Mouse (Mus musculus): ENCODE results near the gene Lrba. TPM values are rescaled to one million over a fixed set of nuclear protein-coding genes. Genes with fewer than 3 reads are reported as not detected.

Lrba gene
- polyA plus RNA-seq, 1 experiment from 2014 or later, result 11.4 TPM

DNA sequence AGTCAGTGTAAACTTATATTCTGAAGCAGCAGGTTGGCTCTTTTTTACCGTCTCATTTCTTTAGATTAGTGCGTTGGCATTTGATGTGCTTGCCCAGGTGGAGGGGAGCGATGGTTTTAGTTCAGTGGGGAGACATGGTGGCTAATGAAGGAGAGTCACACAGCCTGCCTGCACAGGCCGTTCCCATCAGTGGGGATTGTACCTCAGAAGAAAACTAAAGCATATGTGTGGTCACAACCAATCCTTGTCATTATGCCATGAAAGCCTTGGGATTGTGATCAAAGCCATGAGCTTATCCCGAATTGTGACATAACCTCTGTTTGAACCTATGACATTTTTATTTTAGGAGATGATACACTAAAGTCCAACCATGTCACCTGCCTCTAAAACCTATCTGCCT lies 434.8 kb downstream of the Lrba start:
- Histone ChIP-seq H3K27ac (no peak overlapping the region), H3K9ac (no peak overlapping the region), H3K4me2 (replicated peaks) (no peak overlapping the region), H3K4me1 (replicated peaks; ENCODE audit: control insufficient read depth, insufficient read depth, low read length) (no peaks in the 10 kb centered on the region), H3K27me3 (ENCODE audit: control insufficient read depth, insufficient read depth, low read length) (no peaks in the 10 kb centered on the region), H3K4me3 (replicated peaks; ENCODE audit: low read length) (no peak overlapping the region), H3K9me3 (ENCODE audit: control insufficient read depth, low read length) (no peaks in the 10 kb centered on the region), H3K36me3 (replicated peaks; ENCODE audit: control insufficient read depth, insufficient read depth) (no peaks in the 10 kb centered on the region)
- 86% methylated on average over 5 of the region's 5 CpGs for WGBS
- ATAC-seq (ENCODE audit: low FRiP score), result no peak
- no peak for DNase-seq (ENCODE audit: low spot score)

DNA sequence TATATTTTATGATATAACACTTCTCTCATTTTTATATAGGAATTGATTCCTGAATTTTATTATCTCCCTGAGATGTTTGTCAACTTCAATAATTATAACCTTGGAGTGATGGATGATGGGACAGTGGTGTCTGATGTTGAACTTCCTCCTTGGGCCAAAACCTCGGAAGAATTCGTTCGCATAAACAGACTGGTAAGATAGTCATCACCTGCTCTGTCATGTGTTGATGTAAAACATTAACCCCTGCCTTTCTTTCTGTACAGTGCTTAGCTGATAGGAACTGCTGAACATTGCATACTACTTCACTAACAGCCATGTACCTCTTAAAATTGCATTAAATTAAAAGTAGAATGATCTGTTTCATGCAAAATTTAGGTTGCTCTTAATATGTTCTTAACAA lies 439.9 kb downstream of the Lrba start:
- Histone ChIP-seq H3K9ac (no peak overlapping the region), H3K4me3 (replicated peaks; ENCODE audit: low read length) (no peak overlapping the region), H3K27me3 (ENCODE audit: control insufficient read depth, insufficient read depth, low read length) (no peaks in the 10 kb centered on the region), H3K4me1 (replicated peaks; ENCODE audit: control insufficient read depth, insufficient read depth, low read length) (no peaks in the 10 kb centered on the region), H3K36me3 (replicated peaks; ENCODE audit: control insufficient read depth, insufficient read depth) (no peaks in the 10 kb centered on the region), H3K4me2 (replicated peaks) (no peak overlapping the region), H3K27ac (no peak overlapping the region), H3K9me3 (ENCODE audit: control insufficient read depth, low read length) (no peaks in the 10 kb centered on the region)
- WGBS, result 42% methylated on average over 3 of the region's 3 CpGs
- ATAC-seq (ENCODE audit: low FRiP score) (no peak), DNase-seq (ENCODE audit: low spot score) (no peak)

DNA sequence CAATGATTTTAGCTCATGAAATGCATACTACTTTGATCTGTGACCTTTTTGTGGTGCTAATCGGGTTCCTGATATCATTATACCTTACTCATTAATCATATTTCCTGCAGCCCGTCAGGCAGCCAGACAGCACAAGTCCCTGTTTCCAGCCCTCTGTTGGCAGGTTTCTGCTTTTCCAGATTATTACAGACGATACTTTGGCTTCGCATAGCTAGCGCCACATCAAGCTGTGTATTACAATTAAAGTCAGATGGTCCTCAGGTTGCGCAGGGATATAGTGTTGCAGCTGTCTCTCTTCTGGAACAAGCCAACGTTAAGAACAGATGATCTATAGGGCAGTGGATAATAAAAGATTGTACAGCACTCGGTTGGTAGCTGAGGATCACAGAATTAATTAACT lies 443.7 kb downstream of the Lrba start:
- no peaks in the 10 kb centered on the region for H3K27me3 ChIP-seq (ENCODE audit: control insufficient read depth, insufficient read depth, low read length)
- H3K27ac ChIP-seq, result peak overlapping the region; percentile 54; the same call in 1 of the 2 replicates

DNA sequence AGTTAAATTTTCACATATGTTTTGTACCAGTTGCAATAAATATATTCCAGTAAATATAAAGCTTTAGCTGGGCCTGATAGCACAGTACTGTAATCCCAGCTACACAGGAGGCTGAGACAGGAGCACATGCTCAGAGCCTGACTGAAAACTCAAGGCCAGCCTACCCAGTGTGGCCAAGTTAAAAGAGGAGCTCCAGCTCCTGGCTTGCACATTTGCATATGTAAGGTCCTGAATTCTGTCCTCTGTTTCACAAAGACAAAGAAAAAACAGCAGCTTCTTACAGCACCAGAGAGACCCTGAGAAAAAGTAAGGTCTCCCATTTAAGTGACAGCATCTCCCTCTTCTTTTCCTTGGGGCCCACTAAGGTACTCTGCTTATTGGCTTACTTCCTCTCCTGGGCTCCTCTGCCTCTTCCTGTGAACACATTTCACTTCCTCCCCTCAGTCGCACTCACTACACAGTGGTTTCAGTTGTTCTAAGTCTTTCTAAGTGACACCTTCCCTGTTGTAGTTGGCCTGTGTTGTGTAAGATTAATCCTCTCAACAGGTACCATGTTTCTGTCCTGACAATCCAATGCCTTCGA lies 453.2 kb downstream of the Lrba start:
- 54% methylated on average over 2 of the region's 2 CpGs for WGBS
- H3K4me2 ChIP-seq (replicated peaks), result no peak overlapping the region
- no peak overlapping the region for H3K9ac ChIP-seq
- ATAC-seq (ENCODE audit: low FRiP score), result no peak
- H3K9me3 ChIP-seq (ENCODE audit: control insufficient read depth, low read length), result no peaks in the 10 kb centered on the region
- no peaks in the 10 kb centered on the region for H3K27me3 ChIP-seq (ENCODE audit: control insufficient read depth, insufficient read depth, low read length)
- no peaks in the 10 kb centered on the region for H3K36me3 ChIP-seq (replicated peaks; ENCODE audit: control insufficient read depth, insufficient read depth)
- no peak overlapping the region for H3K4me3 ChIP-seq (replicated peaks; ENCODE audit: low read length)
- no peak for DNase-seq (ENCODE audit: low spot score)
- H3K4me1 ChIP-seq (replicated peaks; ENCODE audit: control insufficient read depth, insufficient read depth, low read length), result no peaks in the 10 kb centered on the region
- H3K27ac ChIP-seq, result no peak overlapping the region

More for the DNA sequence above, 443.7 kb downstream of the Lrba start:
- Histone ChIP-seq H3K9ac (no peak overlapping the region), H3K9me3 (ENCODE audit: control insufficient read depth, low read length) (no peaks in the 10 kb centered on the region), H3K4me3 (replicated peaks; ENCODE audit: low read length) (no peak overlapping the region), H3K4me1 (replicated peaks; ENCODE audit: control insufficient read depth, insufficient read depth, low read length) (no peaks in the 10 kb centered on the region), H3K36me3 (replicated peaks; ENCODE audit: control insufficient read depth, insufficient read depth) (no peaks in the 10 kb centered on the region), H3K4me2 (replicated peaks) (no peak overlapping the region)
- DNase-seq (ENCODE audit: low spot score) (peak; percentile 48), ATAC-seq (ENCODE audit: low FRiP score) (peak; percentile 55; the same call in 1 of the 2 replicates)
- WGBS, result 33% methylated on average over 8 of the region's 8 CpGs

GRCm38 (mm10) chr3:86687571-86688209 lies 463.2 kb downstream of the Lrba start:
- Histone ChIP-seq H3K4me2 (replicated peaks) (0 out of 2 replicates have a peak overlapping the region, but pooled peaks have one; percentile 1), H3K9ac (peak overlapping the region; percentile 21; the same call in 1 of the 2 replicates), H3K4me3 (replicated peaks; ENCODE audit: low read length) (no peak overlapping the region), H3K36me3 (replicated peaks; ENCODE audit: control insufficient read depth, insufficient read depth) (no peaks in the 10 kb centered on the region), H3K27ac (peak overlapping the region; percentile 79), H3K9me3 (ENCODE audit: control insufficient read depth, low read length) (no peaks in the 10 kb centered on the region), H3K4me1 (replicated peaks; ENCODE audit: control insufficient read depth, insufficient read depth, low read length) (peaks cover 13% of the 10 kb centered on the region; the same call in 1 of the 2 replicates), H3K27me3 (ENCODE audit: control insufficient read depth, insufficient read depth, low read length) (no peaks in the 10 kb centered on the region)
- ATAC-seq (ENCODE audit: low FRiP score) (peak; percentile 82; the same call in 1 of the 2 replicates), DNase-seq (ENCODE audit: low spot score) (peak; percentile 66)
- 14% methylated on average over 7 of the region's 7 CpGs for WGBS

DNA sequence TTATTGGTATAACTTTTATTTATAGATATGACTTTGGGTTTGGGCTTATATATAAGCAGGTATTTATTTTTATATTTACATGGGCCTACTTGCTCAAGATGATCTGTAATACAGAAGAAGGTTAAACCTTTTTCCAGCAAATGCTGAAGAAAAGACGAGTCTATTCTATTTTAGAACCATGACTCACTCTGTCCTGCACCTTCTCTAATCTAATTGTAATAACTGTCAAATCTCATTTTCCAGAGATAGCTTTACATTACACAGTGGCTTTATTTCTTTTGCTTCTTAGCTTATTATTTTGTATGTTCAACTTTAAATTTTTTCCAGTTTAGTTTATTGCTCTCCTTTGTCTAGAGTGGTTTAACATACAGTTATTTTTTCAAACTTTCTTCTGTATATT lies 464.0 kb downstream of the Lrba start:
- no peak for ATAC-seq (ENCODE audit: low FRiP score)
- H3K4me3 ChIP-seq (replicated peaks; ENCODE audit: low read length), result no peak overlapping the region
- H3K27me3 ChIP-seq (ENCODE audit: control insufficient read depth, insufficient read depth, low read length), result no peaks in the 10 kb centered on the region
- no peak overlapping the region for H3K9ac ChIP-seq
- no peaks in the 10 kb centered on the region for H3K9me3 ChIP-seq (ENCODE audit: control insufficient read depth, low read length)
- H3K4me2 ChIP-seq (replicated peaks), result no peak overlapping the region
- H3K36me3 ChIP-seq (replicated peaks; ENCODE audit: control insufficient read depth, insufficient read depth), result no peaks in the 10 kb centered on the region
- no peak for DNase-seq (ENCODE audit: low spot score)
- WGBS, result 35% methylated on average over 1 of the region's 1 CpGs
- peaks cover 13% of the 10 kb centered on the region; the same call in 1 of the 2 replicates for H3K4me1 ChIP-seq (replicated peaks; ENCODE audit: control insufficient read depth, insufficient read depth, low read length)
- no peak overlapping the region for H3K27ac ChIP-seq

GRCm38 (mm10) chr3:86689305-86689704 lies 464.8 kb downstream of the Lrba start:
- no peak for DNase-seq (ENCODE audit: low spot score)
- H3K9ac ChIP-seq, result peak overlapping the region; percentile 34

DNA sequence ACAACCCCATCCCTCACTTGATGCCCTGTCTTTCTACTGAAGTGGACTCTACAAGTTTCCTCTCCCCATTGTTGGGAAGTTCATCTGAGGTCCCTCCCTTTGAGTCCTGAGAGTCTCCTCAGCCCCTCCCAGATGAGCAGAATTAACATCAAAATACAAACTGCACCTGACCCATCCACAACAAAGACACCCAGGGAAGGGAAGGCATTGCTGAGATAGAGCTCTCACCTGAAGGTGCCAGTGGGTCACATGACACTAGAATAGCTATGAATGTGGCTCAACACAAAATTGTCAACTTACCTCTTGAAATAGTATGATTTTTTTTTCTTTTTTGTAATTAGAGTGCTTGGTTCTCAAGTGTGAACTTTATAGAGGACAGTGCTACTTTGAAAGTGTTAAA lies 468.3 kb downstream of the Lrba start:
- Histone ChIP-seq H3K4me3 (replicated peaks; ENCODE audit: low read length) (no peak overlapping the region), H3K9ac (no peak overlapping the region), H3K27ac (no peak overlapping the region), H3K4me1 (replicated peaks; ENCODE audit: control insufficient read depth, insufficient read depth, low read length) (peaks cover 10% of the 10 kb centered on the region; the same call in 1 of the 2 replicates), H3K27me3 (ENCODE audit: control insufficient read depth, insufficient read depth, low read length) (no peaks in the 10 kb centered on the region), H3K36me3 (replicated peaks; ENCODE audit: control insufficient read depth, insufficient read depth) (no peaks in the 10 kb centered on the region; the same call in 1 of the 2 replicates), H3K4me2 (replicated peaks) (no peak overlapping the region), H3K9me3 (ENCODE audit: control insufficient read depth, low read length) (no peaks in the 10 kb centered on the region)
- no peak for DNase-seq (ENCODE audit: low spot score)
- ATAC-seq (ENCODE audit: low FRiP score), result no peak

More at GRCm38 (mm10) chr3:86689305-86689704, 464.8 kb downstream of the Lrba start:
- ATAC-seq (ENCODE audit: low FRiP score), result no peak
- Histone ChIP-seq H3K4me2 (replicated peaks) (peak overlapping the region; percentile 25; the same call in 1 of the 2 replicates), H3K9me3 (ENCODE audit: control insufficient read depth, low read length) (no peaks in the 10 kb centered on the region), H3K4me3 (replicated peaks; ENCODE audit: low read length) (no peak overlapping the region), H3K36me3 (replicated peaks; ENCODE audit: control insufficient read depth, insufficient read depth) (no peaks in the 10 kb centered on the region), H3K27me3 (ENCODE audit: control insufficient read depth, insufficient read depth, low read length) (no peaks in the 10 kb centered on the region), H3K4me1 (replicated peaks; ENCODE audit: control insufficient read depth, insufficient read depth, low read length) (peaks cover 13% of the 10 kb centered on the region; the same call in 1 of the 2 replicates), H3K27ac (0 out of 2 replicates have a peak overlapping the region, but pooled peaks have one; percentile 59)
- 13% methylated on average over 7 of the region's 7 CpGs for WGBS

DNA sequence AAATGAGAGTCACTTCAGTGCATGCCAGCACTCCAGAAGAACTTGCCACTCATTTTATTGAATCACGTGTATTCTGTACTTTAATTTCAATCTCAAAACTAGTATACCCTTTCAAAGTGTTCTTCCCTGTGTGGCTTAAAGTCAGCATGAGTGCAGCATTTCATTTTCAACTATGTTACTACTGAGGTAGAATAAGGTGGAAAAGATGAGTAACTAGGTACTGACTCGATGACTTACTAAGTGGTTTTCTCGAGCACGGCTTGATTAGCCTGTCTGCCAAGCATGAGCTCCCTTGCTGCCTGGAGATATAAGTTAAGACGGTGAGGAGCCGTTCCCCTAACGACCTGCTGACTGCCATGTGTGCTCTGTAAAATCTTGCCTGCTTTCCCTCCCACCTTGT lies 469.1 kb downstream of the Lrba start:
- Histone ChIP-seq H3K36me3 (replicated peaks; ENCODE audit: control insufficient read depth, insufficient read depth) (no peaks in the 10 kb centered on the region; the same call in 1 of the 2 replicates), H3K9ac (no peak overlapping the region), H3K4me2 (replicated peaks) (no peak overlapping the region), H3K9me3 (ENCODE audit: control insufficient read depth, low read length) (no peaks in the 10 kb centered on the region), H3K27ac (no peak overlapping the region), H3K4me3 (replicated peaks; ENCODE audit: low read length) (no peak overlapping the region), H3K27me3 (ENCODE audit: control insufficient read depth, insufficient read depth, low read length) (no peaks in the 10 kb centered on the region), H3K4me1 (replicated peaks; ENCODE audit: control insufficient read depth, insufficient read depth, low read length) (0 out of 2 replicates have a peak, but pooled peaks cover 5% of the 10 kb centered on the region)
- ATAC-seq (ENCODE audit: low FRiP score), result no peak
- DNase-seq (ENCODE audit: low spot score), result no peak
- 73% methylated on average over 7 of the region's 7 CpGs for WGBS

Data from hindbrain, embryonic 14.5 days (tissue).